Mouse (Mus musculus) midbrain, embryonic 12.5 days (tissue): ENCODE results near the gene Akap6. TPM values are rescaled to one million over a fixed set of nuclear protein-coding genes. Genes with fewer than 3 reads are reported as not detected.
A peak's percentile ranks its signal among the peaks of the same experiment; 100 is the strongest.

Experiments
- ATAC-seq: fragments of 200-750 bp; cut with Nextera tagmentation; 2 replicates; pipeline ENCODE4 v1.8.0; 2017; ENCODE audit warnings: low read depth, moderate TSS enrichment, moderate library complexity; ENCODE audit not compliant: low FRiP score
- H3K27ac ChIP-seq: fragments of 300-500 bp; sonication (generic); replicated peaks from 2 replicates; pipeline ENCODE4 v1.5.1; 2016; ENCODE audit warnings: mild to moderate bottlenecking
- H3K27me3 ChIP-seq: fragments of 300-500 bp; sonication (generic); 2 replicates; pipeline ENCODE4 v1.6.1; 2016; ENCODE audit warnings: mild to moderate bottlenecking
- H3K36me3 ChIP-seq: fragments of 300-500 bp; sonication (generic); 2 replicates; pipeline ENCODE4 v1.6.1; 2016
- H3K4me1 ChIP-seq: fragments of 300-500 bp; sonication (generic); 2 replicates; pipeline ENCODE4 v1.6.1; 2016
- H3K4me2 ChIP-seq: fragments of 300-500 bp; sonication (generic); replicated peaks from 2 replicates; pipeline ENCODE4 v1.6.1; 2016; ENCODE audit warnings: mild to moderate bottlenecking, moderate library complexity
- H3K4me3 ChIP-seq: fragments of 300-500 bp; sonication (generic); 2 replicates; pipeline ENCODE4 v1.5.1; 2016; ENCODE audit warnings: mild to moderate bottlenecking
- H3K9ac ChIP-seq: fragments of 300-500 bp; sonication (generic); replicated peaks from 2 replicates; pipeline ENCODE4 v1.6.1; 2016; ENCODE audit warnings: mild to moderate bottlenecking, moderate library complexity
- H3K9me3 ChIP-seq: fragments of 300-500 bp; sonication (generic); 2 replicates; pipeline ENCODE4 v1.6.1; 2016; ENCODE audit warnings: mild to moderate bottlenecking
- WGBS: fragments of 180-500 bp; shearing (Covaris S2); methylation state at CpG from one replicate; pipeline ENCODE4 v1.1.7; 2016; 5-methylcytosine and 5-hydroxymethylcytosine counted together
- polyA plus RNA-seq: library from polyadenylated mRNA; unstranded; fragments of >200 nt; fragmentation: Nextera tagmentation; extraction: Ambion mirVana; gene quantifications from 2 replicates; pipeline ENCODE4 v1.2.1, GENCODE M21; 2016

The Akap6 gene
- polyA plus RNA-seq, 1 experiment from 2014 or later = 27.2 TPM

GRCm38 (mm10) chr12:53027308-53027707, 328.1 kb downstream of the Akap6 start:
- Histone ChIP-seq H3K4me3 (no peak overlapping the region), H3K9me3 (no peaks in the 10 kb centered on the region), H3K36me3 (no peaks in the 10 kb centered on the region; the same call in 1 of the 2 replicates), H3K27ac (no peak overlapping the region), H3K27me3 (no peaks in the 10 kb centered on the region), H3K9ac (no peak overlapping the region), H3K4me1 (peaks cover 36% of the 10 kb centered on the region), H3K4me2 (no peak overlapping the region)
- no peak for ATAC-seq
- WGBS = 86% methylated on average over 4 of the region's 4 CpGs

GRCm38 (mm10) chr12:53028926-53029325, 329.7 kb downstream of the Akap6 start:
- Histone ChIP-seq H3K4me2 (no peak overlapping the region), H3K4me3 (no peak overlapping the region), H3K27ac (no peak overlapping the region), H3K4me1 (peaks cover 42% of the 10 kb centered on the region), H3K9ac (no peak overlapping the region), H3K9me3 (no peaks in the 10 kb centered on the region), H3K36me3 (no peaks in the 10 kb centered on the region; the same call in 1 of the 2 replicates), H3K27me3 (no peaks in the 10 kb centered on the region)
- no peak for ATAC-seq
- 67% methylated on average over 5 of the region's 5 CpGs for WGBS

- WGBS = 61% methylated on average over 6 of the region's 6 CpGs
- no peak for ATAC-seq
- peaks cover 39% of the 10 kb centered on the region for H3K4me1 ChIP-seq
Observed at GRCm38 (mm10) chr12:53029910-53030309, 330.7 kb downstream of the Akap6 start.

GRCm38 (mm10) chr12:53032762-53033161, 333.6 kb downstream of the Akap6 start:
- H3K4me2 ChIP-seq = peak overlapping the region; percentile 32
- H3K9ac ChIP-seq = no peak overlapping the region; the same call in 1 of the 2 replicates

More at GRCm38 (mm10) chr12:53029910-53030309, 330.7 kb downstream of the Akap6 start:
- H3K36me3 ChIP-seq = no peaks in the 10 kb centered on the region; the same call in 1 of the 2 replicates
- H3K4me2 ChIP-seq = no peak overlapping the region
- no peak overlapping the region for H3K4me3 ChIP-seq
- no peak overlapping the region for H3K9ac ChIP-seq
- no peaks in the 10 kb centered on the region for H3K27me3 ChIP-seq
- H3K9me3 ChIP-seq = no peaks in the 10 kb centered on the region
- H3K27ac ChIP-seq = no peak overlapping the region

GRCm38 (mm10) chr12:53033404-53033913, 334.3 kb downstream of the Akap6 start:
- H3K4me2 ChIP-seq = peak overlapping the region; percentile 32
- ATAC-seq = peak; percentile 82
- H3K36me3 ChIP-seq = no peaks in the 10 kb centered on the region
- H3K4me1 ChIP-seq = peaks cover 28% of the 10 kb centered on the region
- H3K27me3 ChIP-seq = no peaks in the 10 kb centered on the region
- no peak overlapping the region for H3K9ac ChIP-seq
- WGBS = 9% methylated on average over 14 of the region's 14 CpGs
- H3K9me3 ChIP-seq = no peaks in the 10 kb centered on the region
- no peak overlapping the region for H3K4me3 ChIP-seq
- H3K27ac ChIP-seq = peak overlapping the region; percentile 92

More at GRCm38 (mm10) chr12:53032762-53033161, 333.6 kb downstream of the Akap6 start:
- 0% methylated on average over 7 of the region's 7 CpGs for WGBS
- Histone ChIP-seq H3K4me3 (no peak overlapping the region), H3K27ac (peak overlapping the region; percentile 92), H3K27me3 (no peaks in the 10 kb centered on the region), H3K9me3 (no peaks in the 10 kb centered on the region), H3K4me1 (peaks cover 28% of the 10 kb centered on the region), H3K36me3 (no peaks in the 10 kb centered on the region; the same call in 1 of the 2 replicates)
- peak; percentile 93 for ATAC-seq

- 94% methylated on average over 5 of the region's 5 CpGs for WGBS
Observed at GRCm38 (mm10) chr12:53040634-53041033, 341.5 kb downstream of the Akap6 start.

GRCm38 (mm10) chr12:53042739-53043138, 343.6 kb downstream of the Akap6 start:
- Histone ChIP-seq H3K4me3 (no peak overlapping the region), H3K27ac (no peak overlapping the region), H3K9me3 (no peaks in the 10 kb centered on the region), H3K4me1 (peaks cover 8% of the 10 kb centered on the region; the same call in 1 of the 2 replicates), H3K4me2 (no peak overlapping the region), H3K9ac (no peak overlapping the region), H3K36me3 (no peaks in the 10 kb centered on the region), H3K27me3 (no peaks in the 10 kb centered on the region)
- WGBS = 19% methylated on average over 5 of the region's 5 CpGs
- peak; percentile 16; the same call in 1 of the 2 replicates for ATAC-seq

More at GRCm38 (mm10) chr12:53040634-53041033, 341.5 kb downstream of the Akap6 start:
- Histone ChIP-seq H3K9ac (no peak overlapping the region), H3K27me3 (no peaks in the 10 kb centered on the region), H3K4me3 (no peak overlapping the region), H3K36me3 (no peaks in the 10 kb centered on the region), H3K27ac (no peak overlapping the region), H3K4me2 (no peak overlapping the region), H3K9me3 (no peaks in the 10 kb centered on the region), H3K4me1 (peaks cover 8% of the 10 kb centered on the region; the same call in 1 of the 2 replicates)
- no peak for ATAC-seq

GRCm38 (mm10) chr12:53057606-53058005, 358.4 kb downstream of the Akap6 start:
- no peaks in the 10 kb centered on the region for H3K9me3 ChIP-seq
- WGBS = 93% methylated on average over 7 of the region's 7 CpGs
- ATAC-seq = no peak
- H3K4me3 ChIP-seq = no peak overlapping the region
- H3K36me3 ChIP-seq = no peaks in the 10 kb centered on the region
- H3K4me2 ChIP-seq = no peak overlapping the region
- no peak overlapping the region for H3K9ac ChIP-seq
- H3K4me1 ChIP-seq = peaks cover 38% of the 10 kb centered on the region
- no peaks in the 10 kb centered on the region for H3K27me3 ChIP-seq
- no peak overlapping the region for H3K27ac ChIP-seq

- Histone ChIP-seq H3K4me1 (peaks cover 64% of the 10 kb centered on the region), H3K4me3 (no peak overlapping the region), H3K27ac (peak overlapping the region; percentile 83), H3K9me3 (no peaks in the 10 kb centered on the region), H3K36me3 (no peaks in the 10 kb centered on the region), H3K9ac (0 out of 2 replicates have a peak overlapping the region, but pooled peaks have one; percentile 20), H3K27me3 (no peaks in the 10 kb centered on the region), H3K4me2 (0 out of 2 replicates have a peak overlapping the region, but pooled peaks have one; percentile 16)
- 29% methylated on average over 6 of the region's 6 CpGs for WGBS
- no peak for ATAC-seq
Observed at GRCm38 (mm10) chr12:53060903-53061302, 361.7 kb downstream of the Akap6 start.

GRCm38 (mm10) chr12:53061466-53062124, 362.4 kb downstream of the Akap6 start:
- Histone ChIP-seq H3K9me3 (no peaks in the 10 kb centered on the region), H3K36me3 (no peaks in the 10 kb centered on the region), H3K4me3 (no peak overlapping the region), H3K9ac (no peak overlapping the region), H3K27ac (peak overlapping the region; percentile 83), H3K4me1 (peaks cover 71% of the 10 kb centered on the region), H3K27me3 (no peaks in the 10 kb centered on the region), H3K4me2 (peak overlapping the region; percentile 31)
- 3% methylated on average over 7 of the region's 7 CpGs for WGBS
- peak; percentile 32; the same call in 1 of the 2 replicates for ATAC-seq

- H3K36me3 ChIP-seq = no peaks in the 10 kb centered on the region
- H3K27me3 ChIP-seq = no peaks in the 10 kb centered on the region
- WGBS = 7% methylated on average over 9 of the region's 9 CpGs
- H3K9ac ChIP-seq = no peak overlapping the region
- no peaks in the 10 kb centered on the region for H3K9me3 ChIP-seq
- H3K4me1 ChIP-seq = peaks cover 74% of the 10 kb centered on the region
- H3K4me2 ChIP-seq = peak overlapping the region; percentile 31
- H3K27ac ChIP-seq = peak overlapping the region; percentile 83
- peak; percentile 57; the same call in 1 of the 2 replicates for ATAC-seq
- H3K4me3 ChIP-seq = no peak overlapping the region
Observed at GRCm38 (mm10) chr12:53063003-53063402, 363.8 kb downstream of the Akap6 start.

GRCm38 (mm10) chr12:53064241-53064760, 365.1 kb downstream of the Akap6 start:
- ATAC-seq = peak; percentile 87
- H3K27me3 ChIP-seq = no peaks in the 10 kb centered on the region
- H3K9ac ChIP-seq = peak overlapping the region; percentile 29; the same call in 1 of the 2 replicates
- peak overlapping the region; percentile 45 for H3K4me2 ChIP-seq
- no peak overlapping the region for H3K4me3 ChIP-seq
- 13% methylated on average over 4 of the region's 4 CpGs for WGBS
- H3K9me3 ChIP-seq = no peaks in the 10 kb centered on the region
- H3K27ac ChIP-seq = peak overlapping the region; percentile 83
- H3K4me1 ChIP-seq = peaks cover 72% of the 10 kb centered on the region
- no peaks in the 10 kb centered on the region for H3K36me3 ChIP-seq
